Mouse (Mus musculus) myocyte (in vitro differentiated cells): ENCODE results near the gene Gnaq.

Experiments
- CEBPB ChIP-seq: IDR thresholded peaks from 2 replicates; pipeline ENCODE4 v1.6.1; 2011; ENCODE audit warnings: mild to moderate bottlenecking, moderate library complexity; ENCODE audit not compliant: poor library complexity, insufficient read depth, severe bottlenecking
- E2F4 ChIP-seq: IDR thresholded peaks from one replicate; pipeline ENCODE4 v1.6.1; 2011; ENCODE audit warnings: mild to moderate bottlenecking, control low read depth, moderate library complexity; ENCODE audit not compliant: insufficient read depth
- MAX ChIP-seq: IDR thresholded peaks from one replicate; pipeline ENCODE4 v1.6.1; 2011; ENCODE audit warnings: low read depth, mild to moderate bottlenecking, control low read depth
- MYOD1 ChIP-seq, 3 experiments: IDR thresholded peaks; one replicate each; pipeline ENCODE4 v1.6.1; 2011; ENCODE audit warnings: control low read depth in 2 of 3, low read depth in 2 of 3, mild to moderate bottlenecking in 2 of 3, moderate library complexity in 1 of 3; ENCODE audit not compliant: insufficient read length in 2 of 3, control insufficient read depth in 1 of 3
- POLR2A ChIP-seq: IDR thresholded peaks from one replicate; pipeline ENCODE4 v1.6.1; 2011; ENCODE audit warnings: low read depth, mild to moderate bottlenecking, control low read depth, moderate library complexity; ENCODE audit not compliant: insufficient read length
- POLR2AphosphoS2 ChIP-seq: IDR thresholded peaks from one replicate; pipeline ENCODE4 v1.6.1; 2011; ENCODE audit warnings: low read depth, control low read depth; ENCODE audit not compliant: insufficient read length
- REST ChIP-seq: IDR thresholded peaks from one replicate; pipeline ENCODE4 v1.6.1; 2011; ENCODE audit warnings: mild to moderate bottlenecking, control low read depth, moderate library complexity; ENCODE audit not compliant: insufficient read depth, insufficient read length
- SRF ChIP-seq: IDR thresholded peaks from one replicate; pipeline ENCODE4 v1.6.1; 2011; ENCODE audit warnings: low read depth; ENCODE audit not compliant: control insufficient read depth, insufficient read length
- TCF12 ChIP-seq: IDR thresholded peaks from one replicate; pipeline ENCODE4 v1.6.1; 2011; ENCODE audit warnings: mild to moderate bottlenecking, control low read depth; ENCODE audit not compliant: poor library complexity, insufficient read depth, severe bottlenecking
- TCF3 ChIP-seq: IDR thresholded peaks from one replicate; pipeline ENCODE4 v1.6.1; 2011; ENCODE audit warnings: low read depth, control low read depth; ENCODE audit not compliant: insufficient read length
- USF1 ChIP-seq: IDR thresholded peaks from one replicate; pipeline ENCODE4 v1.6.1; 2011; ENCODE audit warnings: low read depth, mild to moderate bottlenecking, control low read depth, moderate library complexity

DNA sequence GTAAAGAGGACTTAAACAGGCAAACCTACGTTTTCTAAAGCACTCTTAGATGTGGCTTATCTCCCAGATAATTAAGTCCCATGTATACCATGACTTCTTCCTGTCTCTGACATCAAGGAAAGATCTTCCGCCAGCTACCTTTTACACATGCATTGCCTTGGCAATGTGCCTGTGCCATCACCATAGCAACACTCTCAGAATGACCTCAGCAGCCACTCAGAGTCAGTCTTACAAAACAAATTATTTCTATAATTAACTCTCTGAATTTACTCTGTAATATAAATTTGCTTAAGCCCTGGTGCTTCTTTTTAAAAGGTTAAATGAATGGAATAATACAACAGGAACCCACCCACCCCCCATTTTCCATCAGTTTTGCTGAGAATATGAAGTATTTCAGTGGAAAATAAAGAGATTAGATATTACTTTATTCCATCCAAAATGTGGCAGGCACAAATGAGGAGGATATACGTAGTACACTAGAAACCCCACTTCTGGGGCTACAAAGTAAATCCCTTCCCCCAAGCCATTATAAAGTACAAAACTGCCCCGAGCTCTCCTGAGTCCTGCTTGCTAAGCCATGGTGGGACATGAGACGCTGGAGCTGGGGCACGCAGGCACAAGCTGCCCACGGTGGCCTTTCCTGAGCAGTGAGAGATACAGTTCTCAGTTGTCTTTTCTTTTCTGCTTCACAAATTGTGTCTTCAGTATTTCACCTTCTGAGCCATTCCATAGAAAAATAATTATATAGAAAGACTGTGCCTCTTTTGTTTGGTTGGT is 195.6 kb downstream of the Gnaq start:
- TF ChIP-seq POLR2A (no peak), TCF12 (no peak), MAX (no peak), REST (no peak), USF1 (no peak), TCF3 (no peak), E2F4 (no peak), SRF (no peak), MYOD1 (IDR thresholded peaks at IDR 0.05; ENCODE audit: control insufficient read depth in 1 of 3, insufficient read length in 2 of 3, low read depth in 2 of 3) (no peak), POLR2AphosphoS2 (no peak), CEBPB (no peak)
